Comparison of ENCODE assay signal across 29 mouse cellular contexts in genomic region chr13:36294503-36294902, GRCm38 (mm10).
A peak's percentile ranks its signal among the peaks of the same experiment; 100 is the strongest.
DNase-seq lines count a peak whose midpoint lies in the region; ATAC-seq and TF ChIP-seq lines count a peak whose summit lies in the region.
"Had no signal": no experiment of that assay in that cellular context is flagged by ENCODE, and none has a peak within 500 bp of the region (broad histone marks: within the 10 kb centered on the region; RNA-seq: fewer than 3 reads in every experiment).

No protein-coding gene starts in this region.

- H3K36me3 ChIP-seq in hindbrain, embryonic 15.5 days: no peaks in the 10 kb centered on the region
- H3K36me3 ChIP-seq in hindbrain, embryonic 16.5 days (ENCODE audit: control insufficient read depth, insufficient read depth, low read length): no peaks in the 10 kb centered on the region
- no peaks in the 10 kb centered on the region for H3K36me3 ChIP-seq in lung, embryonic 14.5 days (ENCODE audit: insufficient read depth)
- H3K36me3 ChIP-seq in forebrain, embryonic 13.5 days (ENCODE audit: poor library complexity, severe bottlenecking): no peaks in the 10 kb centered on the region
- H3K36me3 ChIP-seq: heart, embryonic 12.5 days; hindbrain, embryonic 13.5 days; limb, embryonic 13.5 days; liver, embryonic 13.5 days; neural tube, embryonic 15.5 days had no signal

- no peak for ATAC-seq in hindbrain, embryonic 15.5 days (ENCODE audit: low FRiP score, low read depth)
- no peak for ATAC-seq in hindbrain, embryonic 16.5 days
- ATAC-seq in lung, embryonic 14.5 days (ENCODE audit: insufficient read depth): no peak
- ATAC-seq in forebrain, embryonic 13.5 days: no peak
- ATAC-seq: CD4-positive, CD25-positive, alpha-beta regulatory T cell, adult 4 months; inflammation-experienced regulatory T-cells, adult 6 months had no signal

- peak overlapping the region; percentile 33; the same call in 1 of the 2 replicates for H3K27ac ChIP-seq in hindbrain, embryonic 15.5 days (replicated peaks)
- no peak overlapping the region; the same call in 1 of the 2 replicates for H3K27ac ChIP-seq in hindbrain, embryonic 16.5 days (ENCODE audit: low read depth, low read length)
- H3K27ac ChIP-seq in lung, embryonic 14.5 days (ENCODE audit: low read depth): no peak overlapping the region
- peak overlapping the region; percentile 82 for H3K27ac ChIP-seq in forebrain, embryonic 13.5 days
- H3K27ac ChIP-seq: heart, adult 2 months; hindbrain, embryonic 13.5 days; kidney, postnatal 0 days; liver, embryonic 13.5 days; neural tube, embryonic 15.5 days had no signal

- H3K27me3 ChIP-seq in hindbrain, embryonic 15.5 days: no peaks in the 10 kb centered on the region
- 0 out of 2 replicates have a peak, but pooled peaks cover 1% of the 10 kb centered on the region for H3K27me3 ChIP-seq in hindbrain, embryonic 16.5 days (replicated peaks; ENCODE audit: control insufficient read depth, insufficient read depth, low read length)
- no peaks in the 10 kb centered on the region for H3K27me3 ChIP-seq in lung, embryonic 14.5 days (ENCODE audit: insufficient read depth, low read length)
- H3K27me3 ChIP-seq in forebrain, embryonic 13.5 days: no peaks in the 10 kb centered on the region
- H3K27me3 ChIP-seq: heart, embryonic 12.5 days; limb, embryonic 13.5 days; liver, embryonic 13.5 days; neural tube, embryonic 15.5 days had no signal

- peaks cover 32% of the 10 kb centered on the region for H3K4me1 ChIP-seq in hindbrain, embryonic 15.5 days (replicated peaks)
- H3K4me1 ChIP-seq in hindbrain, embryonic 16.5 days (ENCODE audit: control insufficient read depth, insufficient read depth, low read depth, low read length): peaks cover 21% of the 10 kb centered on the region
- H3K4me1 ChIP-seq in lung, embryonic 14.5 days (ENCODE audit: insufficient read depth): peaks cover 11% of the 10 kb centered on the region
- H3K4me1 ChIP-seq in forebrain, embryonic 13.5 days: peaks cover 64% of the 10 kb centered on the region
- H3K4me1 ChIP-seq: liver, embryonic 13.5 days had no signal

- TF ChIP-seq CTCF in lung, embryonic 14.5 days (IDR thresholded peaks at IDR 0.05; ENCODE audit: low read depth): no peak

- H3K4me3 ChIP-seq in hindbrain, embryonic 15.5 days: no peak overlapping the region
- H3K4me3 ChIP-seq in hindbrain, embryonic 16.5 days (ENCODE audit: low read length): no peak overlapping the region
- no peak overlapping the region for H3K4me3 ChIP-seq in lung, embryonic 14.5 days (ENCODE audit: low read depth, low read length)
- H3K4me3 ChIP-seq in forebrain, embryonic 13.5 days: no peak overlapping the region
- H3K4me3 ChIP-seq: erythroblast, embryonic 14.5 days; heart, adult 2 months; heart, embryonic 12.5 days; hindbrain, embryonic 13.5 days; limb, embryonic 13.5 days; liver, embryonic 13.5 days; neural tube, embryonic 15.5 days had no signal

- H3K9ac ChIP-seq in hindbrain, embryonic 15.5 days: no peak overlapping the region
- H3K9ac ChIP-seq in hindbrain, embryonic 16.5 days (ENCODE audit: low read depth, low read length): no peak overlapping the region; the same call in 1 of the 2 replicates
- H3K9ac ChIP-seq in lung, embryonic 14.5 days: no peak overlapping the region
- no peak overlapping the region for H3K9ac ChIP-seq in forebrain, embryonic 13.5 days
- H3K9ac ChIP-seq: heart, embryonic 12.5 days; hindbrain, embryonic 13.5 days; limb, embryonic 13.5 days; liver, embryonic 13.5 days; neural tube, embryonic 15.5 days had no signal

- DNase-seq in lung, embryonic 14.5 days: peak; percentile 15
- DNase-seq in lung, postnatal 36 days: no peak
- DNase-seq in right cerebral cortex, postnatal 25 days: no peak
- DNase-seq in gastrocnemius, postnatal 10 days: no peak
- DNase-seq: adrenal gland, postnatal 25 days; cerebellum, adult 2 months; cerebellum, postnatal 14 days; gastrocnemius, postnatal 25 days; heart, adult 2 months; heart, postnatal 4 days; kidney, adult 11 months; layer of hippocampus, adult 9-11 months; liver, embryonic 13.5 days; lung, adult 18-20 months; lung, postnatal 10 days; midbrain, embryonic 14.5 days; right cerebral cortex, postnatal 4 days; thymus, postnatal 4 days had no signal

- H3K4me2 ChIP-seq in hindbrain, embryonic 15.5 days: no peak overlapping the region
- H3K4me2 ChIP-seq in hindbrain, embryonic 16.5 days (ENCODE audit: low read length): no peak overlapping the region
- H3K4me2 ChIP-seq in lung, embryonic 14.5 days: no peak overlapping the region
- H3K4me2 ChIP-seq in forebrain, embryonic 13.5 days: no peak overlapping the region
- H3K4me2 ChIP-seq: heart, embryonic 12.5 days; hindbrain, embryonic 13.5 days; limb, embryonic 13.5 days; liver, embryonic 13.5 days; neural tube, embryonic 15.5 days had no signal

- H3K9me3 ChIP-seq in hindbrain, embryonic 15.5 days: no peaks in the 10 kb centered on the region
- no peaks in the 10 kb centered on the region for H3K9me3 ChIP-seq in hindbrain, embryonic 16.5 days (ENCODE audit: control insufficient read depth, low read length)
- no peaks in the 10 kb centered on the region for H3K9me3 ChIP-seq in lung, embryonic 14.5 days (ENCODE audit: low read depth, low read length)
- no peaks in the 10 kb centered on the region for H3K9me3 ChIP-seq in forebrain, embryonic 13.5 days (replicated peaks)
- H3K9me3 ChIP-seq: heart, embryonic 12.5 days; hindbrain, embryonic 13.5 days; limb, embryonic 13.5 days; liver, embryonic 13.5 days; neural tube, embryonic 15.5 days had no signal

- 75% methylated on average over 5 of the region's 5 CpGs for WGBS in hindbrain, embryonic 15.5 days
- 69% methylated on average over 5 of the region's 5 CpGs for whole genome bisulfite sequencing in hindbrain, embryonic 16.5 days
- 80% methylated on average over 5 of the region's 5 CpGs for WGBS in lung, embryonic 14.5 days
- 76% methylated on average over 5 of the region's 5 CpGs for WGBS in forebrain, embryonic 13.5 days

Comparison
In these comparisons a context has a peak if more than half of its experiments do, and no peak if none do; other contexts are left out.
1. H3K27ac ChIP-seq: peak in hindbrain, embryonic 15.5 days (single experiment) and forebrain, embryonic 13.5 days (single experiment); none in hindbrain, embryonic 16.5 days (single experiment) and lung, embryonic 14.5 days (single experiment).